Mouse (Mus musculus) retina, postnatal 7 days (tissue): Measurements from ENCODE around the gene Cdh6.

Source experiments
- DNase-seq: peaks from one replicate; pipeline ENCODE4 v3.0.0-alpha.2; 2012; ENCODE audit warnings: low read depth, low spot score

The Cdh6 gene

GRCm38 (mm10) chr15:13063633-13064032, 109.8 kb downstream of the Cdh6 start:
- no peak for DNase-seq

GRCm38 (mm10) chr15:13057728-13058127, 115.7 kb downstream of the Cdh6 start:
- DNase-seq: no peak

- DNase-seq: no peak
Observed at GRCm38 (mm10) chr15:13057302-13057701, 116.2 kb downstream of the Cdh6 start.

GRCm38 (mm10) chr15:13047910-13048309, 125.6 kb downstream of the Cdh6 start:
- DNase-seq: no peak

- no peak for DNase-seq
Observed at GRCm38 (mm10) chr15:13034436-13034835, 139.0 kb downstream of the Cdh6 start.

- DNase-seq: no peak
Observed at GRCm38 (mm10) chr15:13030641-13031040, 142.8 kb downstream of the Cdh6 start.

GRCm38 (mm10) chr15:13027513-13027912, 146.0 kb downstream of the Cdh6 start:
- DNase-seq: no peak

- no peak for DNase-seq
Observed at GRCm38 (mm10) chr15:13016756-13017357, 156.6 kb downstream of the Cdh6 start.

GRCm38 (mm10) chr15:13008803-13009202, 164.7 kb downstream of the Cdh6 start:
- no peak for DNase-seq

GRCm38 (mm10) chr15:13005934-13006333, 167.5 kb downstream of the Cdh6 start:
- no peak for DNase-seq

GRCm38 (mm10) chr15:13001549-13001948, 171.9 kb downstream of the Cdh6 start:
- no peak for DNase-seq

- DNase-seq: no peak
Observed at GRCm38 (mm10) chr15:12994563-12995359, 178.7 kb downstream of the Cdh6 start.
